Mouse (Mus musculus) embryonic facial prominence, embryonic 12.5 days (tissue): ENCODE data around the gene Tcf7l2. TPM values are rescaled to one million over a fixed set of nuclear protein-coding genes. Genes with fewer than 3 reads are reported as not detected.

Experiments
- ATAC-seq: fragments of 200-750 bp; cut with Nextera tagmentation; 2 replicates; pipeline ENCODE4 v1.8.0; 2017; ENCODE audit not compliant: insufficient number of reproducible peaks, insufficient read depth, low FRiP score, low TSS enrichment
- H3K27ac ChIP-seq: fragments of 300-500 bp; sonication (generic); 2 replicates; pipeline ENCODE4 v1.5.1; 2016; ENCODE audit warnings: mild to moderate bottlenecking
- H3K27me3 ChIP-seq: fragments of 300-500 bp; sonication (generic); 2 replicates; pipeline ENCODE4 v1.6.1; 2016; ENCODE audit warnings: mild to moderate bottlenecking, moderate library complexity
- H3K36me3 ChIP-seq: fragments of 300-500 bp; sonication (generic); 2 replicates; pipeline ENCODE4 v1.6.1; 2016; ENCODE audit warnings: mild to moderate bottlenecking
- H3K4me1 ChIP-seq: fragments of 300-500 bp; sonication (generic); 2 replicates; pipeline ENCODE4 v1.6.1; 2016
- H3K4me2 ChIP-seq: fragments of 300-500 bp; sonication (generic); replicated peaks from 2 replicates; pipeline ENCODE4 v1.6.1; 2016; ENCODE audit warnings: mild to moderate bottlenecking, moderate library complexity
- H3K4me3 ChIP-seq: fragments of 300-500 bp; sonication (generic); 2 replicates; pipeline ENCODE4 v1.5.1; 2016; ENCODE audit warnings: mild to moderate bottlenecking
- H3K9ac ChIP-seq: fragments of 300-500 bp; sonication (generic); 2 replicates; pipeline ENCODE4 v1.6.1; 2016; ENCODE audit warnings: mild to moderate bottlenecking, moderate library complexity
- H3K9me3 ChIP-seq: fragments of 300-500 bp; sonication (generic); 2 replicates; pipeline ENCODE4 v1.6.1; 2016; ENCODE audit warnings: mild to moderate bottlenecking, moderate library complexity
- WGBS: fragments of 180-500 bp; shearing (Covaris S2); methylation state at CpG from one replicate; pipeline ENCODE4 v1.1.7; 2016; 5-methylcytosine and 5-hydroxymethylcytosine counted together
- polyA plus RNA-seq: library from polyadenylated mRNA; unstranded; fragments of >200 nt; fragmentation: Nextera tagmentation; extraction: Ambion mirVana; gene quantifications from 2 replicates; pipeline ENCODE4 v1.2.1, GENCODE M21; 2016

Gene Tcf7l2
- polyA plus RNA-seq, 1 experiment from 2014 or later: 148 TPM

DNA sequence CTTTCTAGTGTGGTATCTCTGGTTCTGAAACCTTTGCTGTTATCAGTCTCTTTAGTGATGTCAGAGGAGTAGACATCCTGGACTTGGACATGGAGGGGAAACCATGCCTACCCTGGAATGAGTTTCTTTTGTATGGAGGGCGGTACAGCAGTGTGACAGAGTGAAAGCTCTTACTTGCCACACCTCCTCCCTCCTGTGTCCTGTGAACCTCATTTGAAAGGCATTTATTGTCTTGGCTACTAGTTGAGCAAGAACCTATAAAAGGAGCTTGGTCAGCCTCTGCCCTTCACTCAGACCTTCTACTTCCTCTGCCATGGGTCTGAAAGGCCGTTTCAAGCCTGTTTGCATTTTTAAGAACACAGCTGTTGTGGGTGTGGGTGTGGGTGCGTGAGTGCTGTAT lies 126.3 kb downstream of the Tcf7l2 start:
- no peak overlapping the region for H3K27ac ChIP-seq
- ATAC-seq: no peak
- H3K9me3 ChIP-seq: no peaks in the 10 kb centered on the region
- no peak overlapping the region for H3K9ac ChIP-seq
- no peak overlapping the region for H3K4me2 ChIP-seq
- peaks cover 15% of the 10 kb centered on the region for H3K36me3 ChIP-seq
- H3K4me3 ChIP-seq: no peak overlapping the region
- H3K4me1 ChIP-seq: peaks cover 19% of the 10 kb centered on the region
- WGBS: 61% methylated on average over 3 of the region's 3 CpGs
- no peaks in the 10 kb centered on the region for H3K27me3 ChIP-seq

DNA sequence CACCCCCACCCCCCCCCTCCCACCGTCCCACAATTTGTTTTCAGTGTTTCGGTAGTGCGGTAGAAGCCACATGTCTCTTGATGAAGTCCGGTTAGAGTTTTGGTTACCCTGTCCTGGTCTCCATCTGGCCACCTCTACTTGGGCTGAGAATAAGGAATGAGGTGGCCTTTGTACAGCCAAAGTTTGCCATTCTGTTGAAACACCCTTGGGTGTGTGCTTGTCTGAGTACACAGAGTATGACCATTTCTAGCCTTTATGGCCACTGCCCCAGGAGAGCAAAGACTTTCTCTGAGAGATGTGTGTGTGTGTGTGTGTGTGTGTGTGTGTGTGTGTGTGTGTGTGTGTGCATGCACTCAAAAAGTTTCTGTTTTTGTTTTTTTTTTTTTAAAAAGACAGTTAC lies 127.0 kb downstream of the Tcf7l2 start:
- Histone ChIP-seq H3K9ac (no peak overlapping the region), H3K9me3 (no peaks in the 10 kb centered on the region), H3K4me1 (peaks cover 21% of the 10 kb centered on the region), H3K27ac (no peak overlapping the region), H3K4me3 (no peak overlapping the region), H3K36me3 (peaks cover 15% of the 10 kb centered on the region), H3K27me3 (no peaks in the 10 kb centered on the region), H3K4me2 (no peak overlapping the region)
- ATAC-seq: no peak
- 95% methylated on average over 4 of the region's 4 CpGs for WGBS

DNA sequence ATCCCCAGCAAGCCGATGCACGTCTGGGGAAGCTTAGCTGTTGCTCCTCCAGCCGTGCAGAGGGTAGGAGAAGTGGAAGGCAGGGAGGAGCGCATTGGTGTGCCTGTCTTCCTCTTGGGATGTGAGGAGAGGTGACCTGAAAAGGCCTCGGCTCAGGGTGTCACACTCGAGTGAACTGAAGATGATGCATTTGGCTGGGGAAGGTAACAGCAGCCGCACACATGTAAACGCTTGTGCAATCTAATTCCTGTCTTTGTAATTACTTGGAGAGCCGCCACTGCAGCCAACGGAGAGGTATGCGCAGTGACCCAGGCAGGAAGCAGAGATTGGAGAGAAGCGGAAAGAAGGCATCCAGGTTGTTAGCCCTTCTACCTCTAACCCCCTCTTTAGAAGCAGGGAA lies 129.2 kb downstream of the Tcf7l2 start:
- Histone ChIP-seq H3K4me3 (no peak overlapping the region), H3K27ac (peak overlapping the region; percentile 37; the same call in 1 of the 2 replicates), H3K4me1 (peaks cover 21% of the 10 kb centered on the region), H3K4me2 (no peak overlapping the region), H3K9me3 (no peaks in the 10 kb centered on the region), H3K27me3 (no peaks in the 10 kb centered on the region), H3K9ac (no peak overlapping the region), H3K36me3 (0 out of 2 replicates have a peak, but pooled peaks cover 1% of the 10 kb centered on the region)
- no peak for ATAC-seq
- WGBS: 60% methylated on average over 12 of the region's 12 CpGs

DNA sequence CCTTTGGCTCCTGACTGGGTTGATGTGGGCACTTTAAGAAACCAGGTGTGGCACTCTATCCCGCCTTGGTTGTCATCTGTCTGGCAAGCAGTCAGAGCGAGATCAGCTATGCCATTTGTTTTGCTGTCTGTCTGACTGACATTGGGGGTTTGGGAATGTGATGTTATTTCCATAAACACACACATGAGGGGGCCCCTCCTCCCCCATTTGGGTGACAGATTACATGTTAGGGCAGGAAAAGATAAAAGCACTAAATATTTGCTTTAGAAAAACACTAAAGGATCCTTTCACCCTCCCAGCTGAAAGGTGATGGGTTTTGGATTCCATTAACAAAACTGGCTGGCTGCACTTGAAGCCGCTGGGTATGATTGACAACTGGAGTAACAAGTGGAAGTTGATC lies 129.9 kb downstream of the Tcf7l2 start:
- Histone ChIP-seq H3K27ac (0 out of 2 replicates have a peak overlapping the region, but pooled peaks have one; percentile 37), H3K27me3 (no peaks in the 10 kb centered on the region), H3K9me3 (no peaks in the 10 kb centered on the region), H3K36me3 (no peaks in the 10 kb centered on the region), H3K4me3 (no peak overlapping the region), H3K9ac (no peak overlapping the region), H3K4me2 (no peak overlapping the region), H3K4me1 (peaks cover 25% of the 10 kb centered on the region)
- WGBS: 57% methylated on average over 3 of the region's 3 CpGs
- ATAC-seq: no peak

DNA sequence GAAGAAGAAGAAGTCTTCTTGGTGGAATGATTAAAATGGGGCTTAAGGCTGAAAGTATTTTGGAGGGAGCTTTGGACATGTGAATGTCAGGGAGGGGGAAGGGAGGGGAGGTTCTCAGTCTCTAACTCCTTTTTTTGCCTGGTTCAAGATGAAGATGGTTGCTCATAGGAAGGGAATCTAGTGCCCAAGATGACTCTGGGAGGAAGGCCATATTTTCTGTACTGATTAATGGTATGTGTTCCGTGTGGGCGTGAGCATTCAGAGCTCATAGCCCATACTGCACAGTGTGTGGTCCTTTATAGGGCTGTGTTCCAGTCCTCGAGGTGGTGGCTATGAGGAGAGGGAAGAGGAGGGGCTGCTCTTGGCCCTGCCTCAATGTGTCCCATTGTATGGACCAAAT lies 131.6 kb downstream of the Tcf7l2 start:
- Histone ChIP-seq H3K36me3 (no peaks in the 10 kb centered on the region), H3K27ac (no peak overlapping the region), H3K9me3 (no peaks in the 10 kb centered on the region), H3K9ac (no peak overlapping the region), H3K4me1 (peaks cover 30% of the 10 kb centered on the region), H3K4me3 (no peak overlapping the region), H3K27me3 (no peaks in the 10 kb centered on the region), H3K4me2 (no peak overlapping the region)
- 80% methylated on average over 3 of the region's 3 CpGs for WGBS
- no peak for ATAC-seq

DNA sequence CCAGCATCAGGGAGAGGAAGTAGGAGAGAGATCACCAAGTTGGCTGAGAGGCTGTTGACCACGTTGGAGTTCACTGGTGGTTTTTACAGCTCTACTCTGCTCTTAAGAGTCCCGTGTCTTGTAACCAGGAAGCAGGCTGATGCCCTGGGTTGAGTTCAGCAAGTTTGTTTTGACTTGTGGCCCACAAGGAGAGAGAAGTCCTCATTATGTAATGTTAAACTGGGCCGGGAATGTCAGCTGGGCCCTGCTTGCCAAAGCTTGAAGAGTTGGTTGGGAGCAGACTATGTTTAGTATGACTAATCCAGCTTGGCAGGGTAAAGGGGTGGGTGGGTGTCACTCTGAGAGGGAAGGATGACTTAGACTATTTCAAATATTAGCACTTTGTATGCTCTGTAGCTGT lies 134.9 kb downstream of the Tcf7l2 start:
- no peak overlapping the region for H3K27ac ChIP-seq
- 51% methylated on average over 3 of the region's 3 CpGs for WGBS
- H3K36me3 ChIP-seq: no peaks in the 10 kb centered on the region
- H3K4me2 ChIP-seq: no peak overlapping the region
- peaks cover 33% of the 10 kb centered on the region for H3K4me1 ChIP-seq
- ATAC-seq: no peak
- no peak overlapping the region for H3K4me3 ChIP-seq
- no peak overlapping the region for H3K9ac ChIP-seq
- H3K27me3 ChIP-seq: no peaks in the 10 kb centered on the region
- H3K9me3 ChIP-seq: no peaks in the 10 kb centered on the region

DNA sequence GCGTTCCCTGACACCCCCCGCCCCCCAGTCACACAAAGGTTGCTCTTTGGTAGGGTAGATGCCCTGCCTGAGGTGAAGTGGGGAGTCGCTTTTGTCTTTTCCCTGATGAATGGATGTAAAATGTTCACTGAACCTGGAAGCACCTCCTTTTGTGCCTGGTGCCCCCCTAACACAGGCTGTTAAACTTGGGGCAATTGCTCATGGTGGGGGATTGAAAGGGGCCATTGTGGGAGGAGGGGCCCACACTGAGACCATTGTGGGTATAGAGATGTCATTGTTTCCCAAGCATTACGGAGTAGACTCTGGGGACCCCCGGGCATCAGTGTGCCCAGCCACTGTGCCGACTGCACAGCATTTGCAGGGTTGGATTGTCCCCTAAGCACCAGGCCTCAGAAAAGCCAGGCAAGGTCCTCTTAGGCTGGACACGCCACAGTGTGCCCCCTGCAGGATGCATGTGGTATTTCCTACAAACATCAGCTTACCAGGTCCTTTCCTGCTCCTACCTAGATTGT lies 135.8 kb downstream of the Tcf7l2 start:
- no peaks in the 10 kb centered on the region for H3K36me3 ChIP-seq
- H3K27ac ChIP-seq: no peak overlapping the region
- peaks cover 30% of the 10 kb centered on the region for H3K4me1 ChIP-seq
- H3K4me3 ChIP-seq: no peak overlapping the region
- no peak overlapping the region for H3K9ac ChIP-seq
- WGBS: 39% methylated on average over 7 of the region's 7 CpGs
- no peaks in the 10 kb centered on the region for H3K9me3 ChIP-seq
- peak; percentile 64; the same call in 1 of the 2 replicates for ATAC-seq
- H3K27me3 ChIP-seq: no peaks in the 10 kb centered on the region
- no peak overlapping the region for H3K4me2 ChIP-seq

DNA sequence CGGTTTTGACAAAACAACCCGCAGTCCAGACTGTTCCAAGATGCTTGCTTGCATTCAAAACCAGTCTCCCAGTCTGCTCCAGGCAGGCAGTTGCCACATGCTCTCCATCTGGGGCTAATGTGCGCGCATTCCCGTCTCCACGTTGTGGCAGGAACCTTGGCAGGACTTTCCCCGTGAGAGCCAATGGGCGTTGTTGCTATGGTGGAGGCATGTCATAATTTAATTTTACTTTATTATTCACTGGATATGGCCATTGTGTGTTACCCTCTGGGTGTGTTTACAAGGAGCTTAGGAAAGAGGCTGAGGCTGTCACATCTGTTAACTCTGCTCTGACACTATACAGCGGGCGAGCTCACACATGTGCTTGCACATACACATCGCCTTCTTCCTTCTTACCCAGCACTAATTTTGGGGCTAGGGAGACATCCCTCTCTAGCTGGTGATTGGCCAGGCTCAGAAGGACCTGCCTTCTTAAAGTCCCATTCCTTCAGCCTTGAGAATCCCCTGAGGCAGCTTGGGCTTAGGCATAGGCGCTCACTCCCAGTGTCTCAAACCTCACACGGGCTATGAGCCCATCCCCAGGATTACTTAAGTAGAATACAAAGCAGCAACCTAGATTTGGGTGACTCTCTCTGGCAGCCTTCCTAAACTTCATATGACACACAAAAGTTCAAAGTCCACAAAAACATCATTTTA lies 139.2 kb downstream of the Tcf7l2 start:
- H3K36me3 ChIP-seq: no peaks in the 10 kb centered on the region
- H3K4me3 ChIP-seq: no peak overlapping the region
- no peak overlapping the region for H3K9ac ChIP-seq
- H3K27me3 ChIP-seq: no peaks in the 10 kb centered on the region
- ATAC-seq: no peak
- peaks cover 31% of the 10 kb centered on the region for H3K4me1 ChIP-seq
- H3K27ac ChIP-seq: peak overlapping the region; percentile 65; the same call in 1 of the 2 replicates
- 38% methylated on average over 13 of the region's 13 CpGs for WGBS
- H3K4me2 ChIP-seq: 0 out of 2 replicates have a peak overlapping the region, but pooled peaks have one; percentile 17
- no peaks in the 10 kb centered on the region for H3K9me3 ChIP-seq

DNA sequence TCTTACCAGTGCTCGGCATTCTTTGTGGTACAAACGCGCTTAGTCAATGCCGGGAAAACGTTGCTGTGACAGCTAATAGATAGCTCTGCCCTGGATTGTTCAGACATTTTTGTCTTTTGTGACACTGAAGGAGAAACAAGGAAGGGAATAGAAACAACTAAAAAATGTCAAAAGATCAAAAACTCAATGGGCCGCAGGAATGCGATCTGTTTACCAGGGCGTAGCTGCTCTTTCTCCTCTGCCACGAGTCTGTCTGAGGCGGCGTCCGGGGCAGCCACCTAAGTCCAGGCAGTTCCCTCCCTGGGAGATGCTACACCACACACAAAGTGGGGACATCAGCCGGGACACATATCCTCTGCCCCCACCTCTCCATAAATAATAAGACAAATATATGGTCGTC lies 144.9 kb downstream of the Tcf7l2 start:
- Histone ChIP-seq H3K36me3 (no peaks in the 10 kb centered on the region), H3K9me3 (no peaks in the 10 kb centered on the region), H3K27me3 (no peaks in the 10 kb centered on the region), H3K9ac (no peak overlapping the region), H3K27ac (no peak overlapping the region), H3K4me1 (0 out of 2 replicates have a peak, but pooled peaks cover 4% of the 10 kb centered on the region), H3K4me3 (no peak overlapping the region), H3K4me2 (no peak overlapping the region)
- ATAC-seq: no peak
- WGBS: 74% methylated on average over 14 of the region's 14 CpGs

DNA sequence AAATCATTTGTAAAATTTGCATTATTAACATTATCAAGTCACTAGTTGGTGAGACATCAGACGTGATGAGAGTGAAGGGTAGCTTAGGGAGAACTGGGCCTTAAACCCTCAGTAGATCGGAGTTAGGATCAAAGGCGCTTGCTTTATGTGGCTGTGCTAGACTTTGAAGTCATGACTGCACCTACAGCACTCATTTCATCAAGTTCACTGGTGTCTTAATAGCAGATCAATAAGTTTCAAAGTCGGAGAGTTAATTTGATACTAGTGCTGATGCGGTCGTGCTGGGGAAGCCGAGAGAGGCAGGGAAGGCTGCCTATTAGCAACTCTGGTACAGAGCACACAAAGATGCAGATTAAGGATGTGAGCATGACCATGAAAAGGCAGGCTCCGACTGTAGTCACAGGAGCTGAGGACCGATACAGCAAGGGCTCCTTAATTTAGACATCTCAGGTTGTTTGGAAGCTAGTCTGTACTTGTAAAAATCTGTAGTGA lies 150.1 kb downstream of the Tcf7l2 start:
- Histone ChIP-seq H3K27me3 (no peaks in the 10 kb centered on the region), H3K4me2 (no peak overlapping the region), H3K9ac (no peak overlapping the region), H3K9me3 (no peaks in the 10 kb centered on the region), H3K36me3 (no peaks in the 10 kb centered on the region), H3K27ac (no peak overlapping the region), H3K4me1 (peaks cover 29% of the 10 kb centered on the region), H3K4me3 (no peak overlapping the region)
- 61% methylated on average over 9 of the region's 9 CpGs for WGBS
- no peak for ATAC-seq

DNA sequence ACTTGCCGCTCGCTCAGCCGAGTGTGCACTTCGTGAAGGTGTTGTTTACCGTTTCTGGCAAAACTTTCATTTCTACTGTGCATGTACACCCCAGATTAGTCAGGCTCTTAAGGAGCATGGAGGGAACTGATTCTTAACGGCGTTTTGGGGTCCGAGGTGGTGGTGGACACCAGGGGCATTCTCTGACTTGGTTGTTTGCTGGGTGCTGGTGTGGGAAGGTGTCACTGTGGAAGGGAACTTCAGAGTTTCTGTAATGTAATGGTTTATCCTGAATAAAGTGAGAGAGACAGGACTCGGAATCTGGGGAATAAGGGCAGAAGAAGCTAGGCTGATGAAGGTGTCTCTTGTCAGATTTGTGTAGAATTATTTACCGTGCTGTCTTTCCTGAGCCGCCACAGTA lies 151.9 kb downstream of the Tcf7l2 start:
- H3K36me3 ChIP-seq: no peaks in the 10 kb centered on the region

DNA sequence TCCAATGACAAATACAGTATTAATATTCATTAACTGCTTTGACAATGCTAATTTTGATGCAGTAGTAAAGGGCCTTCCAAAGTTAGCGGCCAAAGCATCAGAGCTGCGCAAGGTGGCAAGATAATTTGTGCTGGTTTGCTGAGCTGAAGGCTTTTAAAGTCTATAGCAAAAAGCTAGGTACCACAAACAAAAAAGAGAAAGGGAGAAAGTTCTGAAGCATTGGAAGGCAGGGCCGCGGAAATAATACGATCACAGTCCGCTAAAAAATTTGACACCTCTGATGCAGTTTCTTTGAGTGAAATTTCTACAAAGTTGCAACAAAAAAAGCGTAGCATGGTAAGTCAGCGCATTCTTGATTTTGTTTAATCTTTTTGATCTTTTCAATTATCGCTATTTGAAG lies 152.8 kb downstream of the Tcf7l2 start:
- no peaks in the 10 kb centered on the region; the same call in 1 of the 2 replicates for H3K27me3 ChIP-seq
- H3K4me2 ChIP-seq: no peak overlapping the region
- peaks cover 48% of the 10 kb centered on the region for H3K4me1 ChIP-seq
- H3K9me3 ChIP-seq: no peaks in the 10 kb centered on the region
- ATAC-seq: no peak
- no peak overlapping the region for H3K4me3 ChIP-seq
- no peak overlapping the region for H3K27ac ChIP-seq
- 45% methylated on average over 9 of the region's 9 CpGs for WGBS
- H3K36me3 ChIP-seq: no peaks in the 10 kb centered on the region
- no peak overlapping the region for H3K9ac ChIP-seq

More for the DNA sequence above, 151.9 kb downstream of the Tcf7l2 start:
- no peak for ATAC-seq
- no peaks in the 10 kb centered on the region; the same call in 1 of the 2 replicates for H3K27me3 ChIP-seq
- H3K4me1 ChIP-seq: peaks cover 41% of the 10 kb centered on the region
- WGBS: 68% methylated on average over 11 of the region's 11 CpGs
- no peak overlapping the region for H3K27ac ChIP-seq
- H3K9ac ChIP-seq: no peak overlapping the region
- H3K4me3 ChIP-seq: no peak overlapping the region
- no peaks in the 10 kb centered on the region for H3K9me3 ChIP-seq
- H3K4me2 ChIP-seq: no peak overlapping the region
